Mouse (Mus musculus): ENCODE data around the gene Dpyd. TPM values are rescaled to one million over a fixed set of nuclear protein-coding genes. Genes with fewer than 3 reads are reported as not detected.

The Dpyd gene
- polyA plus RNA-seq, 1 experiment from 2014 or later, result 3.5 TPM

- Histone ChIP-seq H3K4me3 (ENCODE audit: low read depth, low read length) (no peak overlapping the region), H3K4me1 (replicated peaks; ENCODE audit: control insufficient read depth, insufficient read depth) (no peaks in the 10 kb centered on the region), H3K4me2 (replicated peaks; ENCODE audit: low read depth) (no peak overlapping the region), H3K9me3 (ENCODE audit: control insufficient read depth, low read length) (no peaks in the 10 kb centered on the region), H3K27me3 (ENCODE audit: control insufficient read depth, insufficient read depth, low read length) (no peaks in the 10 kb centered on the region), H3K36me3 (ENCODE audit: control insufficient read depth, insufficient read depth, low read length) (no peaks in the 10 kb centered on the region), H3K9ac (ENCODE audit: low read length) (no peak overlapping the region), H3K27ac (replicated peaks) (no peak overlapping the region)
- TF ChIP-seq CTCF (IDR thresholded peaks at IDR 0.05; ENCODE audit: low read depth), result no peak
- TF ChIP-seq EP300 (optimal IDR thresholded peaks at IDR 0.05), result no peak
- DNase-seq (ENCODE audit: low spot score) (no peak), ATAC-seq (ENCODE audit: low FRiP score, low TSS enrichment) (no peak)
- WGBS, result 85% methylated on average over 2 of the region's 2 CpGs
These were observed 718.7 kb downstream of the Dpyd start for GRCm38 (mm10) chr3:119280671-119281070.

- Histone ChIP-seq H3K9me3 (ENCODE audit: control insufficient read depth, low read length) (no peaks in the 10 kb centered on the region), H3K4me2 (replicated peaks; ENCODE audit: low read depth) (no peak overlapping the region), H3K4me3 (ENCODE audit: low read depth, low read length) (no peak overlapping the region), H3K36me3 (ENCODE audit: control insufficient read depth, insufficient read depth, low read length) (no peaks in the 10 kb centered on the region), H3K9ac (ENCODE audit: low read length) (no peak overlapping the region), H3K27me3 (ENCODE audit: control insufficient read depth, insufficient read depth, low read length) (no peaks in the 10 kb centered on the region), H3K4me1 (replicated peaks; ENCODE audit: control insufficient read depth, insufficient read depth) (no peaks in the 10 kb centered on the region), H3K27ac (replicated peaks) (no peak overlapping the region)
- DNase-seq (ENCODE audit: low spot score) (no peak), ATAC-seq (ENCODE audit: low FRiP score, low TSS enrichment) (no peak)
- TF ChIP-seq EP300 (optimal IDR thresholded peaks at IDR 0.05), result no peak
- TF ChIP-seq CTCF (IDR thresholded peaks at IDR 0.05; ENCODE audit: low read depth), result no peak
- WGBS, result 78% methylated on average over 3 of the region's 3 CpGs
These were observed 752.8 kb downstream of the Dpyd start for GRCm38 (mm10) chr3:119314693-119315092.

GRCm38 (mm10) chr3:119329063-119329462 lies 767.1 kb downstream of the Dpyd start:
- Histone ChIP-seq H3K4me3 (ENCODE audit: low read depth, low read length) (no peak overlapping the region), H3K27me3 (ENCODE audit: control insufficient read depth, insufficient read depth, low read length) (no peaks in the 10 kb centered on the region), H3K9ac (ENCODE audit: low read length) (no peak overlapping the region), H3K27ac (replicated peaks) (no peak overlapping the region), H3K4me1 (replicated peaks; ENCODE audit: control insufficient read depth, insufficient read depth) (no peaks in the 10 kb centered on the region), H3K4me2 (replicated peaks; ENCODE audit: low read depth) (no peak overlapping the region), H3K36me3 (ENCODE audit: control insufficient read depth, insufficient read depth, low read length) (no peaks in the 10 kb centered on the region), H3K9me3 (ENCODE audit: control insufficient read depth, low read length) (no peaks in the 10 kb centered on the region)
- WGBS, result 67% methylated on average over 7 of the region's 7 CpGs
- ATAC-seq (ENCODE audit: low FRiP score, low TSS enrichment) (no peak), DNase-seq (ENCODE audit: low spot score) (no peak)
- no peak for TF ChIP-seq CTCF (IDR thresholded peaks at IDR 0.05; ENCODE audit: low read depth)
- no peak for TF ChIP-seq EP300 (optimal IDR thresholded peaks at IDR 0.05)

GRCm38 (mm10) chr3:119333335-119334305 lies 771.7 kb downstream of the Dpyd start:
- no peak for ATAC-seq (ENCODE audit: low FRiP score, low TSS enrichment)
- Histone ChIP-seq H3K9me3 (ENCODE audit: control insufficient read depth, low read length) (no peaks in the 10 kb centered on the region), H3K4me2 (replicated peaks; ENCODE audit: low read depth) (no peak overlapping the region), H3K9ac (ENCODE audit: low read length) (no peak overlapping the region), H3K36me3 (ENCODE audit: control insufficient read depth, insufficient read depth, low read length) (no peaks in the 10 kb centered on the region), H3K4me3 (ENCODE audit: low read depth, low read length) (no peak overlapping the region), H3K27ac (replicated peaks) (no peak overlapping the region), H3K27me3 (ENCODE audit: control insufficient read depth, insufficient read depth, low read length) (no peaks in the 10 kb centered on the region), H3K4me1 (replicated peaks; ENCODE audit: control insufficient read depth, insufficient read depth) (no peaks in the 10 kb centered on the region)
- no peak for DNase-seq (ENCODE audit: low spot score)
- WGBS, result 54% methylated on average over 7 of the region's 7 CpGs
- no peak for TF ChIP-seq CTCF (IDR thresholded peaks at IDR 0.05; ENCODE audit: low read depth)

GRCm38 (mm10) chr3:119361555-119362385 lies 799.8 kb downstream of the Dpyd start:
- H3K27me3 ChIP-seq (ENCODE audit: control insufficient read depth, insufficient read depth, low read length), result no peaks in the 10 kb centered on the region
- no peaks in the 10 kb centered on the region for H3K4me1 ChIP-seq (replicated peaks; ENCODE audit: control insufficient read depth, insufficient read depth)
- ATAC-seq (ENCODE audit: low FRiP score, low TSS enrichment) (no peak), DNase-seq (ENCODE audit: low spot score) (no peak)
- H3K4me3 ChIP-seq (ENCODE audit: low read depth, low read length), result no peak overlapping the region
- no peak overlapping the region for H3K4me2 ChIP-seq (replicated peaks; ENCODE audit: low read depth)
- WGBS, result 78% methylated on average over 13 of the region's 13 CpGs
- H3K27ac ChIP-seq (replicated peaks), result no peak overlapping the region
- H3K9ac ChIP-seq (ENCODE audit: low read length), result no peak overlapping the region
- H3K36me3 ChIP-seq (ENCODE audit: control insufficient read depth, insufficient read depth, low read length), result no peaks in the 10 kb centered on the region
- no peaks in the 10 kb centered on the region for H3K9me3 ChIP-seq (ENCODE audit: control insufficient read depth, low read length)
- TF ChIP-seq CTCF (IDR thresholded peaks at IDR 0.05; ENCODE audit: low read depth) (no peak), EP300 (optimal IDR thresholded peaks at IDR 0.05) (no peak)

All from stomach, postnatal 0 days (tissue).